Mouse (Mus musculus) C2C12 (cell line): Measurements from ENCODE around the gene Ror2.

Experiments
- CTCF ChIP-seq: IDR thresholded peaks from one replicate; pipeline ENCODE4 v1.5.1; 2011; ENCODE audit not compliant: control insufficient read depth, insufficient read depth, insufficient read length
- MAX ChIP-seq: IDR thresholded peaks from one replicate; pipeline ENCODE4 v1.6.1; 2011; ENCODE audit warnings: mild to moderate bottlenecking, control low read depth
- MYOD1 ChIP-seq: IDR thresholded peaks from one replicate; pipeline ENCODE4 v1.6.1; 2011; ENCODE audit warnings: low read depth; ENCODE audit not compliant: control insufficient read depth, insufficient read length
- MYOG ChIP-seq: IDR thresholded peaks from one replicate; pipeline ENCODE4 v1.6.1; 2011; ENCODE audit not compliant: control insufficient read depth, insufficient read length; ENCODE audit errors: extremely low read depth

- TF ChIP-seq CTCF = no peak
- TF ChIP-seq MYOG = no peak
- no peak for TF ChIP-seq MAX
- no peak for TF ChIP-seq MYOD1
These were observed 107.8 kb downstream of the Ror2 start for GRCm38 (mm10) chr13:53178171-53178570.
